Mouse (Mus musculus): Measurements from ENCODE around the gene 1700030K09Rik.

Gene 1700030K09Rik

GRCm38 (mm10) chr8:72443338-72443993 lies at the start of gene 1700030K09Rik, which contains the start of gene Calr3:
1700030K09Rik (plus strand) TSS chr8:72443880.
Calr3 (minus strand) TSS chr8:72443870.
- DNase-seq (ENCODE audit: low spot score in 2 of 2): peak; percentile 97 to 99

- no peak for DNase-seq (ENCODE audit: low spot score in 2 of 2)
Observed at GRCm38 (mm10) chr8:72401381-72401780, 42.3 kb upstream of the 1700030K09Rik start.

- DNase-seq (ENCODE audit: low spot score in 2 of 2): no peak
Observed at GRCm38 (mm10) chr8:72402981-72403380, 40.7 kb upstream of the 1700030K09Rik start.

- no peak for DNase-seq (ENCODE audit: low spot score in 2 of 2)
Observed at GRCm38 (mm10) chr8:72407878-72408277, 35.8 kb upstream of the 1700030K09Rik start.

- DNase-seq (ENCODE audit: low spot score in 2 of 2): no peak
Observed at GRCm38 (mm10) chr8:72409443-72409842, 34.2 kb upstream of the 1700030K09Rik start.

GRCm38 (mm10) chr8:72413839-72414238 lies 29.8 kb upstream of the 1700030K09Rik start:
- DNase-seq (ENCODE audit: low spot score in 2 of 2): no peak

GRCm38 (mm10) chr8:72415252-72415651 lies 28.4 kb upstream of the 1700030K09Rik start:
- no peak for DNase-seq (ENCODE audit: low spot score in 2 of 2)

- DNase-seq (ENCODE audit: low spot score in 2 of 2): no peak
Observed at GRCm38 (mm10) chr8:72418073-72418472, 25.6 kb upstream of the 1700030K09Rik start.

GRCm38 (mm10) chr8:72420571-72421361 lies 22.9 kb upstream of the 1700030K09Rik start:
- peak; percentile 37 to 42 for DNase-seq (ENCODE audit: low spot score in 2 of 2)

- peak; percentile 100 for DNase-seq (ENCODE audit: low spot score in 2 of 2)
Observed at GRCm38 (mm10) chr8:72421362-72422335, 22.0 kb upstream of the 1700030K09Rik start, which contains the start of gene Eps15l1. Eps15l1 (minus strand) TSS chr8:72421460.

- DNase-seq (ENCODE audit: low spot score in 2 of 2): no peak
Observed at GRCm38 (mm10) chr8:72422926-72423325, 20.8 kb upstream of the 1700030K09Rik start.

GRCm38 (mm10) chr8:72429676-72430075 lies 14.0 kb upstream of the 1700030K09Rik start:
- DNase-seq (ENCODE audit: low spot score in 2 of 2): no peak

- peak; percentile 70 to 85 for DNase-seq (ENCODE audit: low spot score in 2 of 2)
Observed at GRCm38 (mm10) chr8:72434952-72435351, 8.7 kb upstream of the 1700030K09Rik start.

GRCm38 (mm10) chr8:72438248-72439015 lies 5.2 kb upstream of the 1700030K09Rik start:
- DNase-seq (ENCODE audit: low spot score in 2 of 2): no peak

GRCm38 (mm10) chr8:72443994-72444350 lies 292 bp downstream of the 1700030K09Rik start:
- no peak for DNase-seq (ENCODE audit: low spot score in 2 of 2)

- no peak for DNase-seq (ENCODE audit: low spot score in 2 of 2)
Observed at GRCm38 (mm10) chr8:72445071-72445470, 1.4 kb downstream of the 1700030K09Rik start.

- no peak for DNase-seq (ENCODE audit: low spot score in 2 of 2)
Observed at GRCm38 (mm10) chr8:72451516-72451915, 7.8 kb downstream of the 1700030K09Rik start.

GRCm38 (mm10) chr8:72453904-72454303 lies 10.2 kb downstream of the 1700030K09Rik start:
- no peak for DNase-seq (ENCODE audit: low spot score in 2 of 2)

GRCm38 (mm10) chr8:72455317-72455716 lies 11.6 kb downstream of the 1700030K09Rik start:
- no peak for DNase-seq (ENCODE audit: low spot score in 2 of 2)

GRCm38 (mm10) chr8:72457806-72458205 lies 14.1 kb downstream of the 1700030K09Rik start:
- DNase-seq (ENCODE audit: low spot score in 2 of 2): no peak

- no peak for DNase-seq (ENCODE audit: low spot score in 2 of 2)
Observed at GRCm38 (mm10) chr8:72458457-72458856, 14.8 kb downstream of the 1700030K09Rik start.

Measured in heart, adult 9 months (tissue).